Mouse (Mus musculus): ENCODE data around the gene Ksr1.

Gene Ksr1

GRCm38 (mm10) chr11:79145283-79146265, 633 bp downstream of the Ksr1 start:
- peak; percentile 58 for DNase-seq (ENCODE audit: low spot score)

DNA sequence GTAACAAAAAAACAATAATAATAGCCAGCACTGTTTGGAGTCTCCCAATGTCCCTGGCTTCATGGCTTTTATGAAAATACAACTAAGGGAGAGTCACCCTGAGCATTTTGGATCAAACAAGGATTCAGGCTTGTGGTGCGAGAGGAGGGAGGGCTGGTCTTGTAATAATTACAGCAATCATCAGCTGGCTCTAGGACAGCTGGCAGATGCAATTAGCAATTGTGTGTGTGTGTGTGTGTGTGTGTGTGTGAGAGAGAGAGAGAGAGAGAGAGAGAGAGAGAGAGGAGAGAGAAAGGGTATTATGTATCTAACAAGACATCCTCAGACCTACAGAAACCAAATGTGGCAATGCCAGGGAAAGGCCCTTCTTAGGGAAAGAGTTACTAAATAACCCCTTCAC, 1.5 kb downstream of the Ksr1 start:
- no peak for DNase-seq (ENCODE audit: low spot score)

GRCm38 (mm10) chr11:79144043-79144591, 2.1 kb downstream of the Ksr1 start:
- no peak for DNase-seq (ENCODE audit: low spot score)

DNA sequence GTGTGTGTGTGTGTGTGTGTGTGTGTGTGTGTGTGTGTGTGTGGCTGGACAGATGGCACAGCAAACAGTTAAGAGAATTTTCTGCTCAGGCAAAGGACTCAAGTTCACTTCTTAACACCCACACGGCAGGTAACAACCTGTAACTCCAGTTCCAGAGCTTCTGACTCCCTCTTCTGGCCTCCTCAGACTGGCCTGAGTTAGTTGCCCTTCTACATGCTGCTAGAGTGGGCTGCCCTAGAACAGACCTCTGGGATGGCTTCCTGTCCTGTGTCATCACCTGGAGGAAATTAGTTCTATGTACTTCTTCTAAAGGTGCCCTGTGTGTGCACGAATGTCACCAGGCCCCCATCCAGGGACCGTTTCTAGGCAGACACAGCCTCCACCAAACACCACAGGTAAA, 2.9 kb downstream of the Ksr1 start:
- no peak for DNase-seq (ENCODE audit: low spot score)

GRCm38 (mm10) chr11:79142381-79142780, 3.8 kb downstream of the Ksr1 start:
- no peak for DNase-seq (ENCODE audit: low spot score)

DNA sequence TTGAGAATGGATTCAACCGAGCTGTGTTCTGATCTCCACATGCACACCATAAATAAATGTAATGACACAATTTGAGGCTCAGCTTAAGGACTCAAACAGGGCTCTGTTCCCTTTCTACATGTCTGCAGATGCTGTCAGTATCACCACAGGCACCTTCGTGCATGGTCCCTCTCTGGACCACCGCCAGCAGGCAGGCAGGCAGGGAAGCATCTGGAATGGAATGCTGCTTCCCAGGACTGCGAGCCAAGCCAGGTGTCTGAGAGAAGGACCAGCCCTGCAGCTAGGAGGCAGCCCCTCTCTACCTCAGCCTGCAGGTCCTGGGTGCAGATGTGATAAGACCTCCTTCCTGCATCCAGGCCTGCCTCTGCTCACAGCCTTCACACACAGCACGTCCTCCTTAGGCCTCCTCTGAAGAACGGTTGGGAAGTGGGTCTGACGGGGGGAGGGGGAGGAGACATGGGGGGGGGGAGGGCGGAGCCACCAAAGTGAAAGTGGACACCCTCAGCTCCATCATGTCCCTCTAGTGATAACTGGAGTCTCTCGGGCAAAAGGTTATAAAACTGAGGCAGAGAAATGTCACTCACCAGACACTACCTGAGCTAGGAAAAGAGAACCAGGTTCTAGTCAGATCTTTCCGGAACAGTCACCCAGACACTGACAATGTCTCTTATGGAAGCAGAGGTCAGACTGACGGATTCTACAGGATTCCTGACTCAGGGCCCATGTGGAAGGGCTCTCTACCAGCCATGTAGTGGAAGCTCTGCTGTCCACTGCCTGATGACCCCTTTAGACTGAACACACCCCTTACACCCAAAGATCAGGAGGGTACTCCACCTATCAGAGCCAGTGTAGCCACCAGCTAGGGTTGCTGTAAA, 4.7 kb downstream of the Ksr1 start:
- peak; percentile 16 for DNase-seq (ENCODE audit: low spot score)

DNA sequence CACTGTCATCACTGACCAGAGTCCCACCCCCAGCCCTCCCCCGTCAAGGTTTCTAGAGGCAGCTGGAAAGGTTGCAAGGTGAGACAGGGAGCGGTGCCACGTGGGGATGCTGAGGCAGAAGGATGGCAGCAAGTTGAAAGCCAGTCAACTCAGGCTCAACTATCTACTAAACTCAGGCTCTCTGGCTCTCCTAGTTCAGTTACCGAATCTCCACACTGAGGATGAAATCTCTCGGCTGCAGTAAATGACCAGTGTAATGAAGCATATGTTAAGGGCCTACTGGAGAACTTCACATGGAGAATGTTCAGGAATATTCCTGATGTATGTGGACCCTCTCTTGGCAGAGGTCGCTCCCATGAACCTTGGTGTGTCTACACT, 5.7 kb downstream of the Ksr1 start:
- no peak for DNase-seq (ENCODE audit: low spot score)

- no peak for DNase-seq (ENCODE audit: low spot score)
Observed at GRCm38 (mm10) chr11:79139878-79140510, 6.2 kb downstream of the Ksr1 start.

GRCm38 (mm10) chr11:79138621-79139020, 7.6 kb downstream of the Ksr1 start:
- no peak for DNase-seq (ENCODE audit: low spot score)

DNA sequence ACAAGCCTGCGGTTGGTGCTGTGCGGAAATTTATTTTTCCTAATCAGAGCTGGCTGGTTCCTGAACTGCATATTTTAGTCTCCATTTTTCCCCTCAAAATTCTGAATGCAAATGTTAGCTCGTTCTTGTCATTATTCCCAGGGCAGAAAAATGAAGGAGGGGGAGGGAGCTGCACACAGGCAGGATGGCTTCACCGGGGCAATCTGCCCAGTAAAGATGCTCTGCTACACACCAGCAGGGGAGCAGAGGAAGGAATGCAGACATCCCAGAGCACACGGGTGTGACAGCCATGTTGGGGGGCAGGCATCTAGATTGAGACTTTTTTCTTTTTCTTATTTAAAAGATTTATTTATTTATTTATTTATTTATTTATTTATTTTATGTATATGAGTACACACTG, 9.0 kb downstream of the Ksr1 start:
- no peak for DNase-seq (ENCODE audit: low spot score)

GRCm38 (mm10) chr11:79135685-79136360, 10.4 kb downstream of the Ksr1 start:
- no peak for DNase-seq (ENCODE audit: low spot score)

- no peak for DNase-seq (ENCODE audit: low spot score)
Observed at GRCm38 (mm10) chr11:79135105-79135503, 11.1 kb downstream of the Ksr1 start.

DNA sequence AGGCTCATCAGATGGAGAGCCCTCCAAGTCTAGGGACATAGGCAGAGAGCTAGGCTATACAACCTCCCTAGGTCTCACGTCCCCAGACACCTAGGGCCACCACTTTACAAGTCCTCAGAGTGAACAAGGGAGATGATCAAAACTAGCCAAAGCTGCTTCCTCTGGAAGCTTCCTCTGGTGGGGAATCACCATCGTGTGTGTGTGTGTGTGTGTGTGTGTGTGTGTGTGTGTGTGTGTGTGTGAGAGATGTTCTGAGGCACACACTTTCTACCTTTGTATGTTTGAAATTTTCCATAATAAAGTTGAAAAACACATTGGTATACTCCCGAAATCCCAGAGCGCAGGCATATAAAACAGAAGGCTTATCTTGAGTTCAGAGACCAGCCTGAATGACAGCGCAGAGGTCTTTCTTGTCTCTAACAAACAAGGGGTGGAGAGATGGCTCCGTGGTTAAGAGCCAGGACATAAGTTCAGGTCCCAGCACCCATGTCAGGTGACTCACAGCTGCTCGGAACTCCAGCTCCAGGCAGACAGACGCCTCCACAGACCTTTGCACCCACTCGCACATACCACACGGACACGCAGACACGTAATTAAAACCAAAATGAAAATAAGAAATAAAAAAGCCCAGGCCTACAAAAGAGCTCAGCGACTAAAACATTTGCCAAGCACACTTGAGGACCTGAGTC, 11.6 kb downstream of the Ksr1 start:
- no peak for DNase-seq (ENCODE audit: low spot score)

GRCm38 (mm10) chr11:79133961-79134360, 12.2 kb downstream of the Ksr1 start:
- DNase-seq (ENCODE audit: low spot score), result no peak

DNA sequence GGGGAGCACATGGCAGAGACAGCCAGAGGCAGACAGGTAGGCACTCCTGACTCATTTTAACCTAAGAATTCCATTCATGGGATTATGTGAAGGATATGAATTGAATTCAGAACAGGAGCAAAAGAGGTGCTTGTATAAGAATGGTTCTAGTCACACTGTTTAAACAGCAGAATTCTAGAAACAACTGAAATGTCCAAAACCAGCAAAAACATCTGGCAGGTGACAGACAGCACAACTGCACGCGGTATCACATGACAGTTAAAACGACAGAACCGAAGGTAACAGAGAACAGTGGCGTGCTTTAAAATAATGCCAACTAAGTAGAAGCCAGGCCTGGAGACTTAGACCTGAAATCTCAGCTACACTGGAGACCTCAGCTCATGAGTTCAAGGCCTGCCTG, 13.2 kb downstream of the Ksr1 start:
- DNase-seq (ENCODE audit: low spot score), result no peak

DNA sequence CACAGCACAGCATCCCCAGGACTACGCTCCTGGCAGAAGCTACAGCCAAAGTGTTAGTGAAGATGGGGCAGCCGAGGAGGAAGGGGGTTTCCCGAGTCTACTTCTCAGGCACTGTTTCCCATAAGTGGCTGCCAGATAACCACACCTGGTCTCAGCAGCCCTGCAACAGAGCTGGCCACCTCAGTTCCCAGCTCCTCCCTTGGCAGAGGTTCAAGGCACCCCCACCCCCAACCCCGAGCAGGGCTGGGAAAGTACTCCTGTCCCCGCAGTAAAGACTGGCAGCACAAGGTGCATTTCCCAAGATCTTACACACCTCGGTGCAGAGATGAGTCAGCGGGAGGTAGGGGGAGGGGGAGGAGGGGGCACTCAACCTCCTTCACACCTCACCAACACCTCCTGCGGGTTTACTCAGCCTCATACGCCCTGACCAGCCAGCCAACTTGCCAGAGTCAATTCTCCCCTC, 14.2 kb downstream of the Ksr1 start:
- DNase-seq (ENCODE audit: low spot score), result no peak

DNA sequence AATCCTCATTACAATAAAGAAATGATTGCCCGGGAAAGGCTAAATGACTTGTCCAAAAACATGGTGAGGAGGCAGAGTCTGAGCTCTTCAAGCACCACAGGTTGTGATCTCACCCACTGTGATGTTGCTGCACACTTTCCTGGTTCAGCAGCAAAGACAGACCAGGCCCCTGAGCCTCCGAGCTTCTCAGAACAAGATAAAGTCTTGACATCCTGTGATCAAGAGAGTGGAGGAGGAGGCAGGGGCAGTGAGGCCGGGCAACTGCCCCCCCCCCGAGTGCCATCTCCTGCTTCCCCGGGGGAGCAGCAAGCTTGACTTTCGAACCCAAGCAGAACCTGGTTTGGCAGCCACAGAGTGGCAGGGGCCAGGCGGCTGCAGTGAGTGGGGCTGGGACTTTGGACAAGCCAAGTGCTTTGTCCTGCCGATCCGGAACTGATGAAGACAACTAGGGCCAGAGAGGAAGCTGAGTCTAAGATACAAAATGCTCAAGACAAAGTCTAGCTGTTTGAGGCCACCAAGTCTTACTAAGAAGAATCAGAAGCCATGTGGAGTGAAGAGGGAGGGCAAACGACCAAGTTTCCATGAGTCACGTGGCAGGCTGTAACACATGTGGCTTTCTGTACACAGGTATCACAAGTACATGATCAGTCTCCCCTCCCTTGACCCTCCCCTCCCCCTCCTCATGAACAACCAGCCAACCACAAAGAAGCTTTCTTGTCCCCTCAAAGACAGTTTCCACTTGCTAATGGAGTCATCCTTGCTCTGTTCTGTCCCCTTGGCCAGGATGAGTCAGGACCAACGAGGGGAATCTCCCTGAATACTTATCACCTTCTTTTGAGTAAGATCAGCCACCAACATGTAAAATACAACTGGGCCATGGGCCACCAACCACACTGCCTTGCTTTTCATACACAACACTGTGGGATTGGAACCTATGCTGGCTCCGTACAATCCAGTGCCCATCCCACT, 16.5 kb downstream of the Ksr1 start:
- DNase-seq (ENCODE audit: low spot score), result no peak

DNA sequence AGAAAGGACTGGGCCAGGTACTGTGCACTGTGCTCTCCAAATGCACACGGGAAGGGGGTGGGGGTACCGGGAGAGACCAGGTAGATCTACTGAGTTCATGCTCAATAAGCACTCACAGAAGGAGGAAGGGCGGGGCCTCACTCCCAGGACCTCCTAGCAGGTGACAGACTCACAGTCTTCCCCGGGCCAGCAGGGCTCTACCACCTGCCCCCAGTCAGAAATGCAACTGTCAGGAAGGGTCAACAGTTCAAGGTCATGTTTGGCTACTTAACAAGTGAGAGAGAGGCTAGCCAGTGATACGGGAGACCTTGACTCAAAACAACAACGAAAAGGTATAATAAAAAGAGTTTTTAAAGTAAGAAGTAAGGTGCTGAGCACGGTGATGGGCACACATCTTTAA, 18.0 kb downstream of the Ksr1 start:
- DNase-seq (ENCODE audit: low spot score), result no peak

- DNase-seq (ENCODE audit: low spot score), result no peak
Observed at GRCm38 (mm10) chr11:79126963-79127362, 19.2 kb downstream of the Ksr1 start.

- no peak for DNase-seq (ENCODE audit: low spot score)
Observed at GRCm38 (mm10) chr11:79125775-79126174, 20.4 kb downstream of the Ksr1 start.

Measured in embryo, embryonic 10.5 days (tissue).